Mouse (Mus musculus): ENCODE data around the gene Kif11. TPM values are rescaled to one million over a fixed set of nuclear protein-coding genes. Genes with fewer than 3 reads are reported as not detected.
A peak's percentile ranks its signal among the peaks of the same experiment; 100 is the strongest.

The Kif11 gene
- polyA plus RNA-seq (2012; rRNA removed), result 5.3 and 6.3 TPM in 2 replicates

GRCm38 (mm10) chr19:37375755-37376615 is at the start of gene Kif11:
Gene Kif11, plus strand, starts transcription at chr19:37376403.
- WGBS, result under 1% methylated on average over 73 of the region's 73 CpGs
- peak; percentile 97 for DNase-seq (ENCODE audit: low read depth, low spot score)

GRCm38 (mm10) chr19:37327216-37327615 is 49.0 kb upstream of the Kif11 start:
- no peak for DNase-seq (ENCODE audit: low read depth, low spot score)
- 81% methylated on average over 5 of the region's 5 CpGs for WGBS

DNA sequence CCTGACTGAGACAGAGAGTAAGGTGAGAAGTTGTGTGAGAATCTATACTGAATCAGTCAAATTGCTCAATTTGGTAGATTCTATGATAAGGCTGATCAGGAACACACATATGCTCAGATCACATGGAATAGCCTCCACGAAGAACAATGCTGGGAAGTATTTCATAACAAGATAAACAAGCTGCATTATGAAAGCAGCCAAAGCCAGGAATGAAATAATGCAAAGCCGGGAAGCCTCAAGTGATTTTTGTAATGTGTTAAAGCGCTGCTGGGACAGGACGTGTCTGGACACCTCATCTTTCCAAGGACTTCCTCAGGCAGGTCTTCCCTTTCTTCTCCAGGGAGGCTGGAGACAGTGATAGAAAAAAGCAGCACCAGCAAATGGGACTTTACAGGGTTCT is 43.5 kb upstream of the Kif11 start:
- WGBS, result 86% methylated on average over 4 of the region's 4 CpGs
- no peak for DNase-seq (ENCODE audit: low read depth, low spot score)

DNA sequence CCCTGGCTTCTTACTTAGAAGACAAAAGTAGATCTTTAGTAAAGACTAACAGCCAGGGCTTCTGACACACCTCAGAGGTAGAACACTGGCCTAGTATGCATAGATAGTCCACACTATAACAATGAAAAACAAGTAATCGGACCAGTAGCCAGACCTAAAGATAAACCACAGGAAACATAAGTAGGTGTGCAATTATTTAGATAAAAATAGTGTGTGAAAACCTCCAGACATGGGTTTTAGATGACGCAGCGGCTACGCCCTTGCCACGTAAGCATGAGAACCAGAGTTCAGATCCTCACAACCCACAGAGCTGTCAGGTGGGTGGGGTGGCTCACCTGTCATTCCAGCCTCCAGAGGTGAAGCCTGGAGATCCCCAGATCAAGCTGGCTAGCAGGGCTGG is 42.8 kb upstream of the Kif11 start:
- WGBS, result 93% methylated on average over 5 of the region's 5 CpGs
- DNase-seq (ENCODE audit: low read depth, low spot score), result no peak

GRCm38 (mm10) chr19:37335392-37335791 is 40.8 kb upstream of the Kif11 start:
- DNase-seq (ENCODE audit: low read depth, low spot score), result no peak
- 86% methylated on average over 1 of the region's 1 CpGs for WGBS

DNA sequence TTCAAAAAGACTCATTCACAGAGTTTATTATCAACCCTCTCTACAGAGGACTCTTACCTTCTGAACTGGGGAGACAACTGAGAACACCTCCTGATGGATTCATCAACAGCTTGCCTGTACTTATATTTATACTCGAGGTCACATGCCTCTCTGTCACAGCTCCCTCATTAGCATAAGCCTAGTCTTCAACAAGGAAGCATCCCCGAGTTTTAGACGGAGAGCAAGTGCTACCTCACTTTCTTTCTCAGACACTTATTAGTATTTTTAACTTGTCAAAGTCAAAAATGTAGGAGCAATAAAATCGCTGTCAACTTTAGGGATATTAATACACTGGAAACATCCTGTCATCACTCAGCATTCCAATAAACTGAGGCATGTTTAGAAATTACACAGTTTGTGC is 38.5 kb upstream of the Kif11 start, which contains the start of gene Ide:
Ide (minus strand) TSS at position 101 of the 400 bp plus-strand sequence.
- DNase-seq (ENCODE audit: low read depth, low spot score), result no peak
- WGBS, result 55% methylated on average over 4 of the region's 4 CpGs

DNA sequence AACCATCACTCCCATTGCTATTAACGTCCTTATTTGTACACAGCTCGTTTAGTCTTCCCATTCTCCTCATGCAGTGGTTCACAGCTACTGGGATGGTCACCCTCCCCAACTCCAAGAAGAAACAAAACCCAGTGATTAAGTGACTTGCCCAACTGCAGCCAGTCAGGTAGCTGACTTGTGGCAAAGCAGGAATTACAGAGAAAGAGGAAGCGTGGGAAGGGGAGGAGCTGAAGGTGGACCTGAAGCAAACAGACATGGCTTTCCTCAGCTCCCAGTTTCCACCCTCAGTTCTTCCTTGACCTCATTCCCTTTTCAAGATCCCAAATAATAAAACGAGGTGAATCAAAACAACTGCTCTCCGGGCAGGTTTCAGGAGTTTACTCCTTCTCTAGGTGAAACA is 35.7 kb upstream of the Kif11 start:
- no peak for DNase-seq (ENCODE audit: low read depth, low spot score)
- 46% methylated on average over 5 of the region's 5 CpGs for WGBS

- DNase-seq (ENCODE audit: low read depth, low spot score), result no peak
- WGBS, result 75% methylated on average over 5 of the region's 5 CpGs
Observed at GRCm38 (mm10) chr19:37340931-37341330, 35.3 kb upstream of the Kif11 start.

- WGBS, result 25% methylated on average over 5 of the region's 5 CpGs
- no peak for DNase-seq (ENCODE audit: low read depth, low spot score)
Observed at GRCm38 (mm10) chr19:37343899-37344298, 32.3 kb upstream of the Kif11 start.

DNA sequence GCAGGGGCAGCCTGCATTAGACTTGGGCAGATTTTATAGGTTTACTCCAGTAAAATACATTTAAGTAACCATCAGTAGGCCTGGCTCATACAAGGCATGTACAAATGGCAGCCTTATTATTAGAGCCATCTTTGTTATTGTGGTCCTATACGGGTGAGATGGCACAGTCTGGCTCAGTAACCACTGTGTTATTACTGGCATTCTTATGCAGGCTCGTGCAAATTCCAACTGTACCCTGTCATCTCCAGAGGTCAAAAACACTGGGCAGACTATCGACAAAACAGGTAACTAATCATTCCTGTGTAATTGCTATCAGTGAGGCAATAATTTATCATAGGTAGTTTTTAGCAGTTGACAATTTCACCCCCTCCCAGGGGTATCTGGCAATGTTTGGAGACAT is 29.9 kb upstream of the Kif11 start:
- WGBS, result 77% methylated on average over 3 of the region's 3 CpGs
- DNase-seq (ENCODE audit: low read depth, low spot score), result no peak

- DNase-seq (ENCODE audit: low read depth, low spot score), result no peak
- WGBS, result 79% methylated on average over 10 of the region's 10 CpGs
Observed at GRCm38 (mm10) chr19:37348331-37348730, 27.9 kb upstream of the Kif11 start.

DNA sequence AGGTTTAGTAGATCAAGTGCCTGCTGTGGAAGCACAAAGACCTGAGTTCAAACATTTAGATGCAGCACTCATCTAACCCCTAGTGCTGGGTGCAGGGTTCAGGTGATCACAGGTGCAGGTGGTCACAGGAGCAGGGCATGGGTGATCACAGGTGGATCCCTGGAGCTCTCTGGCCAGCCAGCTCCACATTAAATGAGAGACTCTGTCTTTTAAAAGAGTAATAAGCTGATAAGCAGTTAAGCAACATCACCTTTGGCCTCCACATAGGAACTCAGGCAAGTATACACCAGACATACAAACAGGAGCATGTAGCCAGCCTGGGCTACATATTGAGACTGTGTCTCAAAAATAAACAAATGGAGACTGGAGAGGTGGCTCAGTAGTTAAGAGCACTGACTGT is 27.3 kb upstream of the Kif11 start:
- no peak for DNase-seq (ENCODE audit: low read depth, low spot score)

- DNase-seq (ENCODE audit: low read depth, low spot score), result no peak
- 96% methylated on average over 3 of the region's 3 CpGs for WGBS
Observed at GRCm38 (mm10) chr19:37352756-37353155, 23.4 kb upstream of the Kif11 start.

- WGBS, result 93% methylated on average over 6 of the region's 6 CpGs
- no peak for DNase-seq (ENCODE audit: low read depth, low spot score)
Observed at GRCm38 (mm10) chr19:37353331-37353730, 22.9 kb upstream of the Kif11 start.

DNA sequence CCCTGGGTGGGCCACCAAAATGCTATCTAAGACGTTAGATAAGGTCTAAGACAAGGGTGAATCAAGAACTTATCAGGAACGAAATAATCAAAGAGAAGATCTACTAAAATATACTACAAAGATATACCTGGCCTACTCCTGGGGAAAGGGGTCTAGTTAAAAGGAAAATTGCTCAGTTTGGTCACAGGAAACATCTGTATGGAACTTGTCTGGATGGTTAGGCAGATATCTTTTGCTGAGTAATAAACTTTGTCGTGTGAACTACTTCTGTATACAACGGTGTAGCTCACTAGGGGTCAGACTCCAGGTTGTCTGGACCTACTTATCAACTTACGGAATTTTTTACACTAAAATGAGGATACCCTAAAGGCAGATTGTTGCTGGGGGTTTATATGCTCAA is 16.2 kb upstream of the Kif11 start:
- DNase-seq (ENCODE audit: low read depth, low spot score), result no peak
- 51% methylated on average over 5 of the region's 5 CpGs for WGBS

- no peak for DNase-seq (ENCODE audit: low read depth, low spot score)
- 72% methylated on average over 5 of the region's 5 CpGs for WGBS
Observed at GRCm38 (mm10) chr19:37362545-37362944, 13.7 kb upstream of the Kif11 start.

- 76% methylated on average over 11 of the region's 11 CpGs for WGBS
- no peak for DNase-seq (ENCODE audit: low read depth, low spot score)
Observed at GRCm38 (mm10) chr19:37363128-37363939, 12.9 kb upstream of the Kif11 start.

DNA sequence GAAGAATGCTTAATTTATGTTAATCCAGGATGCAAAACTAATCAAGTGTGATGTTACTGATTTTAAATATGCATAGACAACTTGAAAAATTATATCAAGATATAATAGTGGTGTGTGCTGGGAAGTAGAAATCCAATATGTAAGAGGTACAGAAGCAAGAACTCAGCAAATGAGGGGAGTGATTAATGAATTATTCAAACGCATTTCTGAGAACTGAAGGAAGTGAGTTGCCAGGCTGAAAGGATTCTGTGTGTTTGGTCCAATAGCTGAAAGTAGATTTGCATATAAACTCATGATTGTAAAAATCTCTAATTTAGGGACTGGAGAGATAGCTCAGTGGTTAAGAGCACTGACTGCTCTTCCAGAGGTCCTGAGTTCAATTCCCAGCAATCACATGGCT is 7.2 kb upstream of the Kif11 start:
- 79% methylated on average over 1 of the region's 1 CpGs for WGBS

DNA sequence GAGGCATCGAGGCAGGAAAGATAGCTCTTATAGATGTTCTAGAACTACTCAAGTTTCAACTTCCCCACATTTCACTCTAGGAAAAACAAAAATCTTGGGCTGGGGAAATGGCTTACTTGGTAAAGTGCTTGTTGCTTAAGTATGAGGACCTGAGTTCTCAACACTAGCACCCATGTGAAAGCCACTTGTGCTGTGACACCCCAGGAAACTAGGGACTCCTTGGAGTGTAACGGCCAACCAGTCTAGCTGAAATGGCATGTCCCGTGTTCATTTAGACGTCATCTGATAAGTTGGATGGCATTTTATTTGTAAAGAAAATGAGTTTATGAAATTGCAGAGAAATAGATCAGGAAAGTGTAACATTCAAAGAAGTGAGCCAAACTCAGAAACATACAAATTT is 6.3 kb upstream of the Kif11 start:
- no peak for DNase-seq (ENCODE audit: low read depth, low spot score)
- 78% methylated on average over 4 of the region's 4 CpGs for WGBS

More for the DNA sequence above, 7.2 kb upstream of the Kif11 start:
- DNase-seq (ENCODE audit: low read depth, low spot score), result no peak

- DNase-seq (ENCODE audit: low read depth, low spot score), result no peak
- 26% methylated on average over 5 of the region's 5 CpGs for WGBS
Observed at GRCm38 (mm10) chr19:37370356-37370755, 5.8 kb upstream of the Kif11 start.
